Mouse (Mus musculus) c-Kit-negative CD71-positive TER-119-positive erythroid progenitor cells, embryonic 14.5 days (primary cell): ENCODE data around the gene Mapk10.
"Not testable (repeated sequence)": the region's sequence is repeated elsewhere in the genome, so short reads cannot be mapped to it uniquely, and the experiment has no call there.

ENCODE experiments used
- DNase-seq: peaks from one replicate; pipeline ENCODE4 v3.0.0-alpha.2; 2013; ENCODE audit warnings: low read depth, low spot score

Gene Mapk10

GRCm38 (mm10) chr5:102872996-102873395, 338.1 kb downstream of the Mapk10 start:
- not testable (repeated sequence) for DNase-seq

GRCm38 (mm10) chr5:102868196-102868595, 342.9 kb downstream of the Mapk10 start:
- no peak for DNase-seq

- no peak for DNase-seq
Measured at GRCm38 (mm10) chr5:102859749-102860148, 351.4 kb downstream of the Mapk10 start.

GRCm38 (mm10) chr5:102858047-102858446, 353.1 kb downstream of the Mapk10 start:
- DNase-seq: no peak
